Mouse (Mus musculus) neural tube, embryonic 13.5 days (tissue): Measurements from ENCODE around the gene Brk1. TPM values are rescaled to one million over a fixed set of nuclear protein-coding genes. Genes with fewer than 3 reads are reported as not detected.

Source experiments
- ATAC-seq: fragments of 200-750 bp; cut with Nextera tagmentation; 2 replicates; pipeline ENCODE4 v1.8.0; 2017; ENCODE audit warnings: low read depth, mild to moderate bottlenecking, moderate TSS enrichment, moderate library complexity
- H3K27ac ChIP-seq: fragments of 300-500 bp; sonication (generic); replicated peaks from 2 replicates; pipeline ENCODE4 v1.5.1; 2015; ENCODE audit warnings: moderate library complexity, mild to moderate bottlenecking, inconsistent platforms
- H3K27me3 ChIP-seq: fragments of 300-500 bp; sonication (generic); 2 replicates; pipeline ENCODE4 v1.6.1; 2015; ENCODE audit warnings: mild to moderate bottlenecking, inconsistent platforms
- H3K36me3 ChIP-seq: fragments of 300-500 bp; sonication (generic); 2 replicates; pipeline ENCODE4 v1.6.1; 2015; ENCODE audit warnings: mild to moderate bottlenecking, inconsistent platforms
- H3K4me1 ChIP-seq: fragments of 300-500 bp; sonication (generic); replicated peaks from 2 replicates; pipeline ENCODE4 v1.6.1; 2015; ENCODE audit warnings: inconsistent platforms
- H3K4me2 ChIP-seq: fragments of 300-500 bp; sonication (generic); 2 replicates; pipeline ENCODE4 v1.6.1; 2015; ENCODE audit warnings: inconsistent platforms, mild to moderate bottlenecking, moderate library complexity
- H3K4me3 ChIP-seq: fragments of 300-500 bp; sonication (generic); 2 replicates; pipeline ENCODE4 v1.5.1; 2015; ENCODE audit warnings: mild to moderate bottlenecking, inconsistent platforms
- H3K9ac ChIP-seq: fragments of 300-500 bp; sonication (generic); 2 replicates; pipeline ENCODE4 v1.6.1; 2015; ENCODE audit warnings: moderate library complexity, mild to moderate bottlenecking, inconsistent platforms
- H3K9me3 ChIP-seq: fragments of 300-500 bp; sonication (generic); 2 replicates; pipeline ENCODE4 v1.6.1; 2016; ENCODE audit warnings: inconsistent platforms
- WGBS: fragments of 180-500 bp; shearing (Covaris S2); methylation state at CpG from one replicate; pipeline ENCODE4 v1.1.7; 2015; 5-methylcytosine and 5-hydroxymethylcytosine counted together
- polyA plus RNA-seq: library from polyadenylated mRNA; unstranded; fragments of >200 nt; fragmentation: Nextera tagmentation; extraction: Ambion mirVana; gene quantifications from 2 replicates; pipeline ENCODE4 v1.2.1, GENCODE M21; 2015

Gene Brk1
- polyA plus RNA-seq = 241 and 242 TPM in 2 replicates

GRCm38 (mm10) chr6:113604432-113605223 is at the start of gene Brk1:
TSS of gene Brk1 (plus strand) at chr6:113604772.
- peak within 1 kb of the TSS; percentile 94 for H3K4me2 ChIP-seq
- peak within 1 kb of the TSS; percentile 93 for H3K9ac ChIP-seq
- peak within 1 kb of the TSS; percentile 82 for H3K27ac ChIP-seq
- ATAC-seq = peak; percentile 95
- H3K36me3 ChIP-seq = no peaks in the 10 kb centered on the region
- no peaks in the 10 kb centered on the region for H3K9me3 ChIP-seq
- no peaks in the 10 kb centered on the region for H3K27me3 ChIP-seq
- peak within 1 kb of the TSS; percentile 95 for H3K4me3 ChIP-seq
- H3K4me1 ChIP-seq = peaks cover 27% of the 10 kb centered on the region
- WGBS = under 1% methylated on average over 65 of the region's 65 CpGs

- Histone ChIP-seq H3K4me3 (no peak overlapping the region), H3K9ac (no peak overlapping the region), H3K27ac (no peak overlapping the region), H3K9me3 (no peaks in the 10 kb centered on the region), H3K36me3 (no peaks in the 10 kb centered on the region), H3K4me2 (no peak overlapping the region), H3K4me1 (no peaks in the 10 kb centered on the region), H3K27me3 (no peaks in the 10 kb centered on the region)
- no peak for ATAC-seq
- 65% methylated on average over 6 of the region's 6 CpGs for WGBS
These were observed 44.8 kb upstream of the Brk1 start for GRCm38 (mm10) chr6:113559736-113560135.

- H3K9me3 ChIP-seq = no peaks in the 10 kb centered on the region
- no peak overlapping the region for H3K9ac ChIP-seq
- H3K4me2 ChIP-seq = no peak overlapping the region
- no peaks in the 10 kb centered on the region for H3K4me1 ChIP-seq
- 94% methylated on average over 1 of the region's 1 CpGs for WGBS
- no peaks in the 10 kb centered on the region for H3K36me3 ChIP-seq
- no peaks in the 10 kb centered on the region for H3K27me3 ChIP-seq
- no peak overlapping the region for H3K27ac ChIP-seq
- H3K4me3 ChIP-seq = no peak overlapping the region
- ATAC-seq = no peak
These were observed 40.0 kb upstream of the Brk1 start for GRCm38 (mm10) chr6:113564557-113564956.

DNA sequence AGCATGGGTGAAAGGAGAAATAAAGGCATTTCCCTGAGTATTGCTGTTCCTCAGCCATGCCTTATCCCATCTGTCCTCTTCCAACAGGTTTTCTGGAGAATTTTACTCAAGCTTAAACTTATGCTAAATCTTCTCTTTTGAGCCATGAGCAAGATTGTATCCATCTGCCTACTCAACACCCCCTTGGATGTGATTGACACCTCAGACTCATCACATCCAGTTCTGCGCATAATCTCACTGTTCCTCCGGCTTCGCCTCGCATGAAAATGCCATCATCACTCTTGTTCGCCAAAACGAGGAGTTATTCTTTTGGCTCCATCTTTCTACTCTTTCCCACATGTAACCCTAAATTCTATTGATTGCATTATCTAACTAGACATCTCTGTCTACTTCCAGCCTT is 28.5 kb upstream of the Brk1 start:
- ATAC-seq = no peak
- Histone ChIP-seq H3K36me3 (no peaks in the 10 kb centered on the region), H3K27me3 (no peaks in the 10 kb centered on the region), H3K4me3 (no peak overlapping the region), H3K4me1 (no peaks in the 10 kb centered on the region), H3K9me3 (no peaks in the 10 kb centered on the region), H3K4me2 (no peak overlapping the region), H3K9ac (no peak overlapping the region), H3K27ac (no peak overlapping the region)
- WGBS = 94% methylated on average over 6 of the region's 6 CpGs

GRCm38 (mm10) chr6:113579306-113579705 is 25.3 kb upstream of the Brk1 start:
- Histone ChIP-seq H3K9me3 (no peaks in the 10 kb centered on the region), H3K36me3 (no peaks in the 10 kb centered on the region), H3K27me3 (no peaks in the 10 kb centered on the region), H3K4me3 (no peak overlapping the region), H3K4me2 (no peak overlapping the region), H3K9ac (no peak overlapping the region), H3K27ac (no peak overlapping the region), H3K4me1 (no peaks in the 10 kb centered on the region)
- ATAC-seq = no peak
- 98% methylated on average over 3 of the region's 3 CpGs for WGBS

- H3K4me2 ChIP-seq = no peak overlapping the region
- no peak overlapping the region for H3K9ac ChIP-seq
- H3K4me1 ChIP-seq = 0 out of 2 replicates have a peak, but pooled peaks cover 7% of the 10 kb centered on the region
- no peaks in the 10 kb centered on the region for H3K36me3 ChIP-seq
- H3K9me3 ChIP-seq = no peaks in the 10 kb centered on the region
- H3K27me3 ChIP-seq = no peaks in the 10 kb centered on the region
- H3K4me3 ChIP-seq = no peak overlapping the region
- H3K27ac ChIP-seq = no peak overlapping the region
- ATAC-seq = no peak
- WGBS = 98% methylated on average over 4 of the region's 4 CpGs
These were observed 21.5 kb upstream of the Brk1 start for GRCm38 (mm10) chr6:113583023-113583422.

- Histone ChIP-seq H3K4me2 (no peak overlapping the region), H3K27me3 (no peaks in the 10 kb centered on the region), H3K9ac (no peak overlapping the region), H3K4me1 (0 out of 2 replicates have a peak, but pooled peaks cover 7% of the 10 kb centered on the region), H3K36me3 (no peaks in the 10 kb centered on the region), H3K4me3 (no peak overlapping the region), H3K9me3 (no peaks in the 10 kb centered on the region), H3K27ac (no peak overlapping the region)
- WGBS = 90% methylated on average over 5 of the region's 5 CpGs
- ATAC-seq = no peak
These were observed 19.5 kb upstream of the Brk1 start for GRCm38 (mm10) chr6:113585065-113585464.

DNA sequence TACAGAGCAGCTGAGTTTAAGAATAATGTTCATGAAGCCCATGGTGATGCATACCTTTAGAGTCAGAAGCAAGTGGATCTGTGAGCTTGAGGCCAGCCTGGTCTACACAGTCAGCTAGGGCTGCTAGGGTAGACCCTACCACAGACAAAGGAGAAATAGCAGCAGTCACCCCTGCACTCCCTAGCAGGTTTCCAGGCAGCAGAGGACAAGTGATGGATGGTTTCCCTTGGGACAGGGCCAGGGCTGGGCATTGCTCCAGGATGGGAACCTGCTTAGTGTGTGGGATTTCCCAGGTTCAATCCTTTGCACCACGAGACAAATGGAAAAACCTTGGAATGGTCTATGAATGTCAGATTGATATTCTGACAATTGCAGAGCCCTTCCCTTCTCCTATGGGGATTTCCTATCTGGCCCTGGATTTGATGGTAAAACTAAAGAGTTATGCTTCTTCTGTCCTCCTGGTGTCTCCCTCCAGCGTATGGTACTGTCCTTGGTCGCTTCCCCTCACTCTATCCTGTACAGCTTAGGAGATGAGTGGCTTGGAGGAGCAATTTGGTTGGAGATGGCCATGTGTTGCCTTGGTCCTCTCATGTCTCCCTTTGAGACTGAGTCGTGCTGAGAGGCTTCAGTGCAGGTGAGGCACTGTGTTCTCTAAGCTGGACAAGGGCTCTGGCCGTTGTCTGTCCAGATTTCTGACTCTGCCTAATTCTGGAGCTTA is 17.9 kb upstream of the Brk1 start:
- peak; percentile 56 for ATAC-seq
- no peaks in the 10 kb centered on the region for H3K27me3 ChIP-seq
- 81% methylated on average over 5 of the region's 5 CpGs for WGBS
- no peak overlapping the region for H3K4me2 ChIP-seq
- no peaks in the 10 kb centered on the region for H3K9me3 ChIP-seq
- H3K9ac ChIP-seq = no peak overlapping the region
- H3K4me1 ChIP-seq = 0 out of 2 replicates have a peak, but pooled peaks cover 7% of the 10 kb centered on the region
- no peak overlapping the region for H3K4me3 ChIP-seq
- no peaks in the 10 kb centered on the region for H3K36me3 ChIP-seq
- H3K27ac ChIP-seq = no peak overlapping the region

DNA sequence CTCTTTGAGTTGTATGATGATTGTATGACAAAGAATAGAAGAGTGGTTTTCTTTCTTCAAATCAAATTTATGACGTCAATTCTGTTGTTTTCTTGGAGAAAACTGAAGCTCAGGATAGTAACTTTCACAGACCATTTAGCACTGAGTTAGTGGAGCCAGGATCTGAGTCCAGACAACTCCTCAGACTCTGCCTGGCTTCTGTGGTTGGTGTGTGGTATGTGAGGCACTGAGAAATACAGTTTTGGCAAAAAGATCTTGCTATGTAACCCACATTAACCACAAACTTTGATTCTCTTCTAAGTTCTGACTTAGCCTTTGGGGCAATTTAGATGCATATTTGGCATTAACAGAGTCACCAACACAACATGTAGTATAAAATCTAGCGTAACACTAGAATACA is 11.9 kb upstream of the Brk1 start:
- H3K27ac ChIP-seq = no peak overlapping the region
- no peaks in the 10 kb centered on the region for H3K27me3 ChIP-seq
- ATAC-seq = no peak
- H3K4me2 ChIP-seq = no peak overlapping the region
- H3K9ac ChIP-seq = no peak overlapping the region
- H3K4me3 ChIP-seq = no peak overlapping the region
- 99% methylated on average over 2 of the region's 2 CpGs for WGBS
- no peaks in the 10 kb centered on the region for H3K36me3 ChIP-seq
- H3K9me3 ChIP-seq = no peaks in the 10 kb centered on the region
- H3K4me1 ChIP-seq = no peaks in the 10 kb centered on the region

DNA sequence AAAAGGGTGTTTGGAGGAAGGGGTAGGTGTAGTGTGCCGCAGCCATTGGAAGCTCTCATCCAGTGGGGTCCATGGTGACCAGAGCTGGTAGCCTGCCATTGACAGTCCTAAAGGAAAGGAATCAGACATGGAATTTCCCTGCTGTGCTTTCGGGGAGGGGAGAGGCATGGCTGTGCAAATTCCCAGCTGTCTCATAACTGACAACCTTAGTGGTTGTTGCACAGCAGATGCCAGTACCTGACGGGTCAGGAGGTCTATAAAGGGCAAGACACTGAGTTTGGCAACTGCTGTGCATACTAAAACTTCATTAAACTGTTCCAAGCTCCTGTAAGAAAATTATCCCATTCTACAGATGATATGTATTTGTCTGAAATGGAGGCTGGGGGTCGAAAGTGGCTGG is 6.6 kb upstream of the Brk1 start:
- Histone ChIP-seq H3K4me3 (no peak overlapping the region), H3K9me3 (no peaks in the 10 kb centered on the region), H3K27me3 (no peaks in the 10 kb centered on the region), H3K9ac (no peak overlapping the region), H3K4me1 (peaks cover 5% of the 10 kb centered on the region; the same call in 1 of the 2 replicates), H3K27ac (no peak overlapping the region), H3K36me3 (no peaks in the 10 kb centered on the region), H3K4me2 (no peak overlapping the region)
- no peak for ATAC-seq
- WGBS = 94% methylated on average over 4 of the region's 4 CpGs

DNA sequence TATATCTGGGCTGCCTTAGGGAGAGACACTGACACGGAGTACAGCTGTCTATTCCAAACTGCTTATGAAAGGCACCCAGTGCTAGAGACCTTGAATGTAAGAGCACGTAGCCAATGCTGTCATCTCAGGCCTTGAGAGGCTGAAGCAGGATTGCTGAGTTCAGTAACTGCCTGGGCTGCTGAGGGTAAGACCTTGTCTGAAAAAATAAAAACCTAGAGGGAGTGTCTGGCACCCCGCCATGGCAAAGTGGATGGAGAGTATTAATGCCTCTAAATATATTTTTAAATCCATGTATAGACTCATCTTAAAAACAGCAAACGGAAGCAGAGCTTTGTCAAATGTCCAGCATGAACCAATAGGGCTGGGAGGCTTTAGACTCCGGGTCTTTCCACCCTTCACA is 4.7 kb upstream of the Brk1 start:
- no peak overlapping the region for H3K27ac ChIP-seq
- no peaks in the 10 kb centered on the region for H3K27me3 ChIP-seq
- WGBS = 81% methylated on average over 5 of the region's 5 CpGs
- peaks cover 5% of the 10 kb centered on the region; the same call in 1 of the 2 replicates for H3K4me1 ChIP-seq
- no peak overlapping the region for H3K4me2 ChIP-seq
- no peak for ATAC-seq
- no peak overlapping the region for H3K9ac ChIP-seq
- H3K36me3 ChIP-seq = no peaks in the 10 kb centered on the region
- no peak overlapping the region for H3K4me3 ChIP-seq
- H3K9me3 ChIP-seq = no peaks in the 10 kb centered on the region

DNA sequence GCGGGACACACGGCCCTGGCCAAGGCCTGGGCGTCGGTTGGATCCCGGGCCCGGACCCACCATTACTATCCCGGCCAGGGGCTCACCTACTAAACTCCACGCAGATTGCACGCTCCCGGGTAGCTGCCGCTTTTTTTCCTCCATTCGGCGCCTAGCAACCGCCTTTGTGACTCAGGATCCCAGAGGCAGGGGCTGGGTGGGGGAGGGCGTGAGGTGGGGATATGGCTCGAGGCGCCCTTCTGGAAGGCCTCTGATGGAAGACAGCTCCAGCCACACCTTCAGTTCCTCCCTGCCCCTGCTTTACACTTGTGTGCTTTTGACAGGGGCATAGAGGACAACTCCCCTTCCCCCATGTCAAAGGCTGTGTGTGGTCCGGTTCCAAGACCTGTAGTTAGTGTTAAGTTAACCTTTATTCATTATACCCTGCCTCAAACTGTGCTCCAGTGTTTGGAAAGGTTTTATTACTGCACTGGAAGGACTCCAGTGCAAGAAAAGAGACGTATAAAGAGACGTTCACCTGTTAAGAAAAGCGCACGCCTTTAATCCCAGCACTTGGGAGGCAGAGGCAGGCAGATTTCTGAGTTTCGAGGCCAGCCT is 3.9 kb upstream of the Brk1 start, which contains the start of gene Fancd2os:
TSS of gene Fancd2os (minus strand) at position 173 of the 597 bp plus-strand sequence.
- H3K9ac ChIP-seq = 0 out of 2 replicates have a peak within 1 kb of the TSS, but pooled peaks have one; percentile 6
- H3K4me2 ChIP-seq = 0 out of 2 replicates have a peak within 1 kb of the TSS, but pooled peaks have one; percentile 18
- WGBS = 36% methylated on average over 23 of the region's 23 CpGs

More for the DNA sequence above, 3.9 kb upstream of the Brk1 start, which contains the start of gene Fancd2os:
- Histone ChIP-seq H3K27me3 (no peaks in the 10 kb centered on the region), H3K36me3 (no peaks in the 10 kb centered on the region), H3K4me3 (no peak within 1 kb of the TSS), H3K27ac (no peak within 1 kb of the TSS), H3K9me3 (no peaks in the 10 kb centered on the region), H3K4me1 (peaks cover 10% of the 10 kb centered on the region)
- no peak for ATAC-seq
